Mouse (Mus musculus): ENCODE results near the gene Fkbp11. TPM values are rescaled to one million over a fixed set of nuclear protein-coding genes. Genes with fewer than 3 reads are reported as not detected.

The Fkbp11 gene
- polyA plus RNA-seq, 1 experiment from 2014 or later, result 5.7 TPM

Other genes starting within 250 kb of the Fkbp11 start
- gene Lalba, start 245.5 kb downstream of the Fkbp11 start, polyA plus RNA-seq (2015; fragmentation: Nextera tagmentation; extraction: Ambion mirVana), result not detected in 2 replicates
- not detected in 2 replicates for gene Olfr279, start 235.8 kb downstream of the Fkbp11 start, polyA plus RNA-seq (2015; fragmentation: Nextera tagmentation; extraction: Ambion mirVana)
- gene Kansl2, start 193.9 kb downstream of the Fkbp11 start, polyA plus RNA-seq (2015; fragmentation: Nextera tagmentation; extraction: Ambion mirVana), result 108 TPM in 2 replicates
- gene Ccnt1, start 157.3 kb downstream of the Fkbp11 start, polyA plus RNA-seq (2015; fragmentation: Nextera tagmentation; extraction: Ambion mirVana), result 64.7 and 65.6 TPM in 2 replicates
- gene 4930415O20Rik, start 157.2 kb downstream of the Fkbp11 start, polyA plus RNA-seq (2015; fragmentation: Nextera tagmentation; extraction: Ambion mirVana), result not detected in 2 replicates
- 10.6 and 13.1 TPM in 2 replicates for gene Adcy6, start 118.1 kb downstream of the Fkbp11 start, polyA plus RNA-seq (2015; fragmentation: Nextera tagmentation; extraction: Ambion mirVana)
- gene Cacnb3, start 97.4 kb downstream of the Fkbp11 start, polyA plus RNA-seq (2015; fragmentation: Nextera tagmentation; extraction: Ambion mirVana), result 130 and 136 TPM in 2 replicates
- gene Ddx23, start 65.3 kb downstream of the Fkbp11 start, polyA plus RNA-seq (2015; fragmentation: Nextera tagmentation; extraction: Ambion mirVana), result 19.4 and 24.8 TPM in 2 replicates
- 10.3 and 10.4 TPM in 2 replicates for gene Rnd1, start 50.7 kb downstream of the Fkbp11 start, polyA plus RNA-seq (2015; fragmentation: Nextera tagmentation; extraction: Ambion mirVana)
- gene Ccdc65, start 20.0 kb downstream of the Fkbp11 start, polyA plus RNA-seq (2015; fragmentation: Nextera tagmentation; extraction: Ambion mirVana), result 6.8 TPM in 2 replicates
- gene Arf3, start 35.0 kb upstream of the Fkbp11 start, polyA plus RNA-seq (2015; fragmentation: Nextera tagmentation; extraction: Ambion mirVana), result 100.0 and 107 TPM in 2 replicates
- gene Wnt10b, start 50.0 kb upstream of the Fkbp11 start, polyA plus RNA-seq (2015; fragmentation: Nextera tagmentation; extraction: Ambion mirVana), result not detected in 2 replicates
- 1.9 and 2.5 TPM in 2 replicates for gene Wnt1, start 61.7 kb upstream of the Fkbp11 start, polyA plus RNA-seq (2015; fragmentation: Nextera tagmentation; extraction: Ambion mirVana)
- 0.34 and 0.48 TPM in 2 replicates for gene Ddn, start 81.3 kb upstream of the Fkbp11 start, polyA plus RNA-seq (2015; fragmentation: Nextera tagmentation; extraction: Ambion mirVana)
- gene Prkag1, start 103.3 kb upstream of the Fkbp11 start, polyA plus RNA-seq (2015; fragmentation: Nextera tagmentation; extraction: Ambion mirVana), result 73.4 and 75.3 TPM in 2 replicates
- gene Kmt2d, start 143.0 kb upstream of the Fkbp11 start, polyA plus RNA-seq (2015; fragmentation: Nextera tagmentation; extraction: Ambion mirVana), result 10.6 and 11.4 TPM in 2 replicates
- 32.1 and 34.5 TPM in 2 replicates for gene Rhebl1, start 166.3 kb upstream of the Fkbp11 start, polyA plus RNA-seq (2015; fragmentation: Nextera tagmentation; extraction: Ambion mirVana)
- gene Dhh, start 170.3 kb upstream of the Fkbp11 start, polyA plus RNA-seq (2015; fragmentation: Nextera tagmentation; extraction: Ambion mirVana), result 1.9 and 2.5 TPM in 2 replicates
- 26.8 and 29.3 TPM in 2 replicates for gene Lmbr1l, start 190.0 kb upstream of the Fkbp11 start, polyA plus RNA-seq (2015; fragmentation: Nextera tagmentation; extraction: Ambion mirVana)
- gene Tuba1b, start 206.4 kb upstream of the Fkbp11 start, polyA plus RNA-seq (2015; fragmentation: Nextera tagmentation; extraction: Ambion mirVana), result 1,411 and 1,419 TPM in 2 replicates
- gene Gm49450, start 225.4 kb upstream of the Fkbp11 start, polyA plus RNA-seq (2015; fragmentation: Nextera tagmentation; extraction: Ambion mirVana), result not detected in 2 replicates
- 14,750 and 15,534 TPM in 2 replicates for gene Tuba1a, start 225.5 kb upstream of the Fkbp11 start, polyA plus RNA-seq (2015; fragmentation: Nextera tagmentation; extraction: Ambion mirVana)

Data from hindbrain, embryonic 15.5 days (tissue).